Mouse (Mus musculus) liver, embryonic 14.5 days (tissue): Measurements from ENCODE around the gene Gm7247. TPM values are rescaled to one million over a fixed set of nuclear protein-coding genes. Genes with fewer than 3 reads are reported as not detected.
"Not testable (repeated sequence)": the region's sequence is repeated elsewhere in the genome, so short reads cannot be mapped to it uniquely, and the experiment has no call there.

Source experiments
- ATAC-seq: fragments of 200-750 bp; cut with Nextera tagmentation; 2 replicates; pipeline ENCODE4 v1.8.0; 2017; ENCODE audit warnings: moderate number of reproducible peaks, mild to moderate bottlenecking, moderate library complexity; ENCODE audit not compliant: insufficient read depth
- DNase-seq, 3 experiments: peaks; one replicate each; pipeline ENCODE4 v3.0.0-alpha.2; 2012 to 2013; ENCODE audit warnings: low read depth in 3 of 3, low spot score in 3 of 3
- H3K27ac ChIP-seq: fragments of 300-500 bp; sonication (generic); 2 replicates; pipeline ENCODE4 v1.5.1; 2014; ENCODE audit warnings: moderate library complexity, mild to moderate bottlenecking, control low read depth, inconsistent platforms
- H3K27me3 ChIP-seq: fragments of 300-500 bp; sonication (generic); 2 replicates; pipeline ENCODE4 v1.6.1; 2014; ENCODE audit warnings: mild to moderate bottlenecking, low read length, moderate library complexity; ENCODE audit not compliant: control insufficient read depth, insufficient read depth
- H3K36me3 ChIP-seq: fragments of 300-500 bp; sonication (generic); replicated peaks from 2 replicates; pipeline ENCODE4 v1.6.1; 2014; ENCODE audit warnings: low read depth; ENCODE audit not compliant: control insufficient read depth, insufficient read depth
- H3K4me1 ChIP-seq, 2 experiments: fragments of 200-500 bp in 1 of 2; fragments of 300-500 bp in 1 of 2; sonication (generic) in 1 of 2; replicated peaks; 2 replicates each; pipeline ENCODE4 v1.6.1; 2012 to 2014; ENCODE audit warnings: antibody characterized with exemption in 1 of 2, inconsistent platforms in 1 of 2, low read length in 1 of 2; ENCODE audit not compliant: control insufficient read depth in 2 of 2, insufficient read depth in 2 of 2
- H3K4me2 ChIP-seq: fragments of 300-500 bp; sonication (generic); 2 replicates; pipeline ENCODE4 v1.6.1; 2014; ENCODE audit warnings: low read depth, mild to moderate bottlenecking, control low read depth, moderate library complexity
- H3K4me3 ChIP-seq, 2 experiments: fragments of 200-500 bp in 1 of 2; fragments of 300-500 bp in 1 of 2; sonication (generic) in 1 of 2; 2 replicates each; pipeline ENCODE4 v1.5.1; 2012 to 2014; ENCODE audit warnings: low read depth in 2 of 2, low read length in 2 of 2, mild to moderate bottlenecking in 2 of 2, control low read depth in 1 of 2, inconsistent platforms in 1 of 2, moderate library complexity in 1 of 2; ENCODE audit not compliant: insufficient read depth in 1 of 2
- H3K9ac ChIP-seq: fragments of 300-500 bp; sonication (generic); replicated peaks from 2 replicates; pipeline ENCODE4 v1.6.1; 2014; ENCODE audit warnings: mild to moderate bottlenecking, control low read depth, moderate library complexity
- H3K9me3 ChIP-seq: fragments of 300-500 bp; sonication (generic); 2 replicates; pipeline ENCODE4 v1.6.1; 2016; ENCODE audit warnings: low read length, mixed read lengths; ENCODE audit not compliant: control insufficient read depth
- CTCF ChIP-seq: IDR thresholded peaks from 2 replicates; pipeline ENCODE4 v1.5.1; 2016; ENCODE audit warnings: antibody characterized with exemption, low read depth, control low read depth
- EP300 ChIP-seq: IDR thresholded peaks from 2 replicates; pipeline ENCODE4 v1.6.1; 2016; ENCODE audit warnings: antibody characterized with exemption, low read depth
- WGBS: fragments of 180-500 bp; shearing (Covaris S2); extraction: QIAGEN DNeasy Blood & Tissue Kit; methylation state at CpG from one replicate; pipeline ENCODE4 v1.1.7; 2014; ENCODE audit not compliant: insufficient replicate concordance; 5-methylcytosine and 5-hydroxymethylcytosine counted together
- polyA plus RNA-seq, 2 experiments: library from polyadenylated mRNA; depleted of rRNA in 1 of 2; stranded (reverse) in 1 of 2; unstranded in 1 of 2; fragments of >200 nt; fragmentation: Nextera tagmentation in 1 of 2; extraction: Ambion mirVana in 1 of 2; gene quantifications; 2 replicates each; pipeline versions ENCODE4 v1.2.1 to v1.2.3; 2012 to 2014

The Gm7247 gene
- polyA plus RNA-seq, 2 experiments, result not detected

GRCm38 (mm10) chr14:51482051-51482715 lies 120.6 kb downstream of the Gm7247 start:
- 71% methylated on average over 5 of the region's 5 CpGs for WGBS
- DNase-seq (no peak), ATAC-seq (no peak)
- Histone ChIP-seq H3K4me3 (no peak overlapping the region), H3K4me1 (no peaks in the 10 kb centered on the region), H3K36me3 (no peaks in the 10 kb centered on the region), H3K9me3 (no peaks in the 10 kb centered on the region), H3K27ac (no peak overlapping the region), H3K9ac (no peak overlapping the region), H3K27me3 (no peaks in the 10 kb centered on the region), H3K4me2 (no peak overlapping the region)
- no peak for TF ChIP-seq EP300
- TF ChIP-seq CTCF, result no peak

GRCm38 (mm10) chr14:51482971-51483381 lies 121.4 kb downstream of the Gm7247 start:
- not testable (repeated sequence) for H3K36me3 ChIP-seq, H3K4me2 ChIP-seq, ATAC-seq, DNase-seq, H3K4me3 ChIP-seq, H3K4me1 ChIP-seq, H3K27me3 ChIP-seq, H3K9ac ChIP-seq, H3K9me3 ChIP-seq, H3K27ac ChIP-seq
- 43% methylated on average over 10 of the region's 10 CpGs for WGBS

DNA sequence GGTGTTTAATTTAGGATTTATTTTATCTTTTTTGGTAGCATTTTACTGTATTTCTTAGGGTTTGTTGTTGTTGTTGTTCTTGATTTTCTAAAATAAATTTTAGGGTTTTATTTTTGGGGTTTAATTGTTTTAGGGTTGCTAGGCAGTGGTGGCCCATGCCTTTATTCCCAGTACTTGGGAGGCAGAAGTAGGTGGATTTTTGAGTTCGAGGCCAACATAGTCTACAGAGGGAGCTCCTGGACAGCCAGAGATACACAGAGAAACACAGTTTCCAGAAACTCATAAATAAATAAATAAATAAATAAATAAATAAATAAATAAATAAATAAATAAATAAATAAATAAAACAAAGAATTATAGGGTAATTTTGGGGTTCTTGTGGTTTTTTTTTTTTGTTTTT lies 122.1 kb downstream of the Gm7247 start:
- no peak for DNase-seq
- TF ChIP-seq CTCF (no peak), EP300 (no peak)
- H3K4me1 ChIP-seq, result no peaks in the 10 kb centered on the region
- H3K9me3 ChIP-seq, result no peaks in the 10 kb centered on the region
- no peak overlapping the region for H3K9ac ChIP-seq
- H3K27me3 ChIP-seq, result no peaks in the 10 kb centered on the region
- no peaks in the 10 kb centered on the region for H3K36me3 ChIP-seq
- no peak for ATAC-seq
- no peak overlapping the region for H3K4me2 ChIP-seq
- no peak overlapping the region for H3K27ac ChIP-seq
- H3K4me3 ChIP-seq, result no peak overlapping the region
- 59% methylated on average over 1 of the region's 1 CpGs for WGBS

DNA sequence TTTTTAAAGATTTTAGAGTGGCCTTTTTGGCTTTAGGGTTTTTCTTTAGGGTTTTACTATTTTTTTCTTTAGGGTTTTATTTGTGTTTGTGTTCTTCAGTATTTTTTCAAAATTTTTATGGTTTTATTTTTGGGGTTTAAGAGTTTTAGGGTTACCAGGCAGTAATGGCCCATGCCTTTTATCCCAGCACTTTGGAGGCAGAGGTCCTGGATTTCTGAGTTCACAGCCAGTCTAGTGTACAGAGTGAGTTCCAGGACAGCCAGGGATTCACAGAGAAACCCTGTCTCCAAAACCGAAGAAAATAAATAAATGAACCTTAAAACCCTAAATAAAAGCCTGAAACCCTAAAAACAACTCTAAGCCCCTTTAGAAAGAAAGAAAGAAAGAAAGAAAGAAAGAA lies 124.6 kb downstream of the Gm7247 start:
- Histone ChIP-seq H3K9ac (no peak overlapping the region), H3K27ac (no peak overlapping the region), H3K36me3 (no peaks in the 10 kb centered on the region), H3K4me3 (no peak overlapping the region), H3K27me3 (no peaks in the 10 kb centered on the region), H3K4me1 (no peaks in the 10 kb centered on the region), H3K4me2 (no peak overlapping the region), H3K9me3 (no peaks in the 10 kb centered on the region)
- no peak for DNase-seq
- 37% methylated on average over 1 of the region's 1 CpGs for WGBS
- TF ChIP-seq CTCF (no peak), EP300 (no peak)
- no peak for ATAC-seq

DNA sequence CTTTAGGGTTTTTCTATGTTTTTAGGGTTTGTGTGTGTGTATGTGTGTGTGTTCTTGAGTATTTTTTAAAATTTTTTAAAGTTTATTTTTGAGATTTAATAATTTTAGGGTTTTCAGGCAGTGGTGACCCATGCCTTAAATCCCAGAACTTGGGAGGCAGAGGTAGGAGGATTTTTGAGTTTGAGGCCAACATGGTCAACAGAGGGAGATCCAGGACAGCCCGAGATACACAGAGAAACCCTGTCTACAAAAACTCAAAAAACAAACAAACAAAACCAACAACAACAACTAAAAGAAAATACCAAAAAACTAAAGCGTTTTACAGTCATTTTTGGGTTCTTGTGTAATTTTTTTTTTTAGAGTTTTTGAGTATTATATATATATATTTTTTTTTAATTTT lies 134.2 kb downstream of the Gm7247 start:
- H3K9me3 ChIP-seq, result no peaks in the 10 kb centered on the region
- no peaks in the 10 kb centered on the region for H3K4me1 ChIP-seq
- no peak overlapping the region for H3K9ac ChIP-seq
- no peaks in the 10 kb centered on the region for H3K27me3 ChIP-seq
- no peak for DNase-seq
- H3K4me3 ChIP-seq, result no peak overlapping the region
- no peaks in the 10 kb centered on the region for H3K36me3 ChIP-seq
- ATAC-seq, result no peak
- H3K4me2 ChIP-seq, result no peak overlapping the region
- TF ChIP-seq EP300 (no peak), CTCF (no peak)
- 55% methylated on average over 2 of the region's 2 CpGs for WGBS
- no peak overlapping the region for H3K27ac ChIP-seq
